Mouse (Mus musculus) liver, embryonic 14.5 days (tissue): Measurements from ENCODE around the gene Rhot2. TPM values are rescaled to one million over a fixed set of nuclear protein-coding genes. Genes with fewer than 3 reads are reported as not detected.

Experiments used
- ATAC-seq: fragments of 200-750 bp; cut with Nextera tagmentation; 2 replicates; pipeline ENCODE4 v1.8.0; 2017; ENCODE audit warnings: moderate number of reproducible peaks, mild to moderate bottlenecking, moderate library complexity; ENCODE audit not compliant: insufficient read depth
- DNase-seq, 3 experiments: peaks; one replicate each; pipeline ENCODE4 v3.0.0-alpha.2; 2012 to 2013; ENCODE audit warnings: low read depth in 3 of 3, low spot score in 3 of 3
- H3K27ac ChIP-seq: fragments of 300-500 bp; sonication (generic); 2 replicates; pipeline ENCODE4 v1.5.1; 2014; ENCODE audit warnings: moderate library complexity, mild to moderate bottlenecking, control low read depth, inconsistent platforms
- H3K27me3 ChIP-seq: fragments of 300-500 bp; sonication (generic); 2 replicates; pipeline ENCODE4 v1.6.1; 2014; ENCODE audit warnings: mild to moderate bottlenecking, low read length, moderate library complexity; ENCODE audit not compliant: control insufficient read depth, insufficient read depth
- H3K36me3 ChIP-seq: fragments of 300-500 bp; sonication (generic); replicated peaks from 2 replicates; pipeline ENCODE4 v1.6.1; 2014; ENCODE audit warnings: low read depth; ENCODE audit not compliant: control insufficient read depth, insufficient read depth
- H3K4me1 ChIP-seq, 2 experiments: fragments of 200-500 bp in 1 of 2; fragments of 300-500 bp in 1 of 2; sonication (generic) in 1 of 2; replicated peaks; 2 replicates each; pipeline ENCODE4 v1.6.1; 2012 to 2014; ENCODE audit warnings: antibody characterized with exemption in 1 of 2, inconsistent platforms in 1 of 2, low read length in 1 of 2; ENCODE audit not compliant: control insufficient read depth in 2 of 2, insufficient read depth in 2 of 2
- H3K4me2 ChIP-seq: fragments of 300-500 bp; sonication (generic); 2 replicates; pipeline ENCODE4 v1.6.1; 2014; ENCODE audit warnings: low read depth, mild to moderate bottlenecking, control low read depth, moderate library complexity
- H3K4me3 ChIP-seq, 2 experiments: fragments of 200-500 bp in 1 of 2; fragments of 300-500 bp in 1 of 2; sonication (generic) in 1 of 2; 2 replicates each; pipeline ENCODE4 v1.5.1; 2012 to 2014; ENCODE audit warnings: low read depth in 2 of 2, low read length in 2 of 2, mild to moderate bottlenecking in 2 of 2, control low read depth in 1 of 2, inconsistent platforms in 1 of 2, moderate library complexity in 1 of 2; ENCODE audit not compliant: insufficient read depth in 1 of 2
- H3K9ac ChIP-seq: fragments of 300-500 bp; sonication (generic); replicated peaks from 2 replicates; pipeline ENCODE4 v1.6.1; 2014; ENCODE audit warnings: mild to moderate bottlenecking, control low read depth, moderate library complexity
- H3K9me3 ChIP-seq: fragments of 300-500 bp; sonication (generic); 2 replicates; pipeline ENCODE4 v1.6.1; 2016; ENCODE audit warnings: low read length, mixed read lengths; ENCODE audit not compliant: control insufficient read depth
- CTCF ChIP-seq: IDR thresholded peaks from 2 replicates; pipeline ENCODE4 v1.5.1; 2016; ENCODE audit warnings: antibody characterized with exemption, low read depth, control low read depth
- EP300 ChIP-seq: IDR thresholded peaks from 2 replicates; pipeline ENCODE4 v1.6.1; 2016; ENCODE audit warnings: antibody characterized with exemption, low read depth
- WGBS: fragments of 180-500 bp; shearing (Covaris S2); extraction: QIAGEN DNeasy Blood & Tissue Kit; methylation state at CpG from one replicate; pipeline ENCODE4 v1.1.7; 2014; ENCODE audit not compliant: insufficient replicate concordance; 5-methylcytosine and 5-hydroxymethylcytosine counted together
- polyA plus RNA-seq, 2 experiments: library from polyadenylated mRNA; depleted of rRNA in 1 of 2; stranded (reverse) in 1 of 2; unstranded in 1 of 2; fragments of >200 nt; fragmentation: Nextera tagmentation in 1 of 2; extraction: Ambion mirVana in 1 of 2; gene quantifications; 2 replicates each; pipeline versions ENCODE4 v1.2.1 to v1.2.3; 2012 to 2014

Rhot2 gene
- polyA plus RNA-seq, 2 experiments, result 4.2 to 33.3 TPM

DNA sequence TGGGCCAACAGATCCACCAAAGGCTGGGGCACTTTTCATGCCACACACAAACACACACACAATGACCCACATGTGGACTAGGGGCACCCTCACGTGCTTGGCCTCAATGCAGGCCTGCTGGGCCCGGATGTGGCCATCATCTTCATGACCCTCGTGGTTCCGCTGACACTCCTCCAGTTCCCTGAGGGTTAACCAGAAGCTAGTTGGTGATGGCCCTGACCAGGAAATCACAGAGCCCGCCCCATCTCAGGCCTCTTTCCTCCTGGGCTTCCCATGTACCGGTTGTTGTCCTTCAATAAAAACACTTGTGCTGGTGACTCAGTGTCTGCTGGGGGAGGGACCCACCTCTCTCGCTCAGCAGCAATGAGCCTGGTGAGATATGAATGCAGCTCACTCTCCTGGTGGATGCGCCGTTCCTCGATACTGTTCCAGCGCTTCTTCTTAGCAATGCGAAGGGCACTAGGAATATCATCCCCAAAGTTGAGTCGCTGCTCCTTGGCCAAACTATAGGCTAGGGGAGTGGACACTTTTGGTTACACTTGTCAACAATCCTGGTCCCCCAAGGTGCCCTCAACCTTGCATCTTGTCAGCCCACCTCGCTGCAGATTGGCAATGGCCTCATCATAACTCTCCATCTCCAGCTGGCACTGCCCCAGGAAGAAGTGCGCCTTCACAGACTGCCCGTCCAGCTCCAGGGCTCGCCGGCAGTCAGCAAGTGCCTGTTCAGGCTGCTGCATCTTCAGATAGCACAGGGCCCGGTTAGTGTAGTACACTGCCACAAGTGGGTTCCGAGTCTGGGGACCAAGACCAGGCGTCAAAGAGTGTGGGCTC lies 13.0 kb downstream of the Rhot2 start:
- TF ChIP-seq CTCF, result no peak
- TF ChIP-seq EP300, result no peak
- Histone ChIP-seq H3K9ac (peak overlapping the region; percentile 63), H3K4me1 (peaks cover 10 to 16% of the 10 kb centered on the region in 2 experiments), H3K9me3 (no peaks in the 10 kb centered on the region), H3K36me3 (peaks cover 11% of the 10 kb centered on the region), H3K27ac (peak overlapping the region; percentile 38), H3K27me3 (no peaks in the 10 kb centered on the region), H3K4me2 (peak overlapping the region; percentile 83), H3K4me3 (peak overlapping the region; percentile 70 to 74)
- DNase-seq (no peak), ATAC-seq (no peak)
- WGBS, result 43% methylated on average over 21 of the region's 21 CpGs

GRCm38 (mm10) chr17:25830806-25831431 lies 13.7 kb downstream of the Rhot2 start:
- Histone ChIP-seq H3K27me3 (no peaks in the 10 kb centered on the region), H3K4me3 (peak overlapping the region in 1 of 2 experiments; percentile 74; a peak in 1 of 4 replicates), H3K9me3 (no peaks in the 10 kb centered on the region), H3K27ac (no peak overlapping the region), H3K4me1 (peaks cover 8 to 16% of the 10 kb centered on the region in 2 experiments), H3K36me3 (peaks cover 13% of the 10 kb centered on the region), H3K4me2 (peak overlapping the region; percentile 83), H3K9ac (no peak overlapping the region)
- WGBS, result 80% methylated on average over 14 of the region's 14 CpGs
- TF ChIP-seq EP300, result no peak
- no peak for TF ChIP-seq CTCF
- DNase-seq, result no peak
- ATAC-seq, result no peak

GRCm38 (mm10) chr17:25830200-25830753 lies 14.4 kb downstream of the Rhot2 start:
- Histone ChIP-seq H3K36me3 (peaks cover 14% of the 10 kb centered on the region), H3K27me3 (no peaks in the 10 kb centered on the region), H3K4me3 (no peak overlapping the region; a peak in 1 of 4 replicates), H3K4me2 (peak overlapping the region; percentile 70), H3K4me1 (peaks cover 8 to 16% of the 10 kb centered on the region in 2 experiments), H3K9ac (no peak overlapping the region), H3K27ac (no peak overlapping the region), H3K9me3 (no peaks in the 10 kb centered on the region)
- ATAC-seq (no peak), DNase-seq (no peak)
- WGBS, result 66% methylated on average over 4 of the region's 4 CpGs
- TF ChIP-seq CTCF (no peak), EP300 (no peak)

- Histone ChIP-seq H3K4me3 (peak overlapping the region; percentile 64 to 72), H3K9me3 (no peaks in the 10 kb centered on the region), H3K27ac (peak overlapping the region; percentile 38; the same call in 1 of the 2 replicates), H3K36me3 (peaks cover 14% of the 10 kb centered on the region), H3K4me2 (peak overlapping the region; percentile 70), H3K9ac (peak overlapping the region; percentile 67), H3K27me3 (no peaks in the 10 kb centered on the region), H3K4me1 (peaks cover 12 to 17% of the 10 kb centered on the region in 2 experiments)
- ATAC-seq, result no peak
- DNase-seq, result no peak
- 33% methylated on average over 8 of the region's 8 CpGs for WGBS
- TF ChIP-seq EP300 (no peak), CTCF (no peak)
Measured at GRCm38 (mm10) chr17:25829558-25830017, 15.1 kb downstream of the Rhot2 start.
